Mouse (Mus musculus) liver, adult 2 months (tissue): ENCODE measurements around the gene Dlec1.

Experiments used
- CTCF ChIP-seq: fragments of 200-500 bp; IDR thresholded peaks from 2 replicates; pipeline ENCODE4 v1.5.1; 2011; ENCODE audit warnings: low read depth, low read length, control low read depth
- POLR2A ChIP-seq: fragments of 200-500 bp; IDR thresholded peaks from 2 replicates; pipeline ENCODE4 v1.6.1; 2011; ENCODE audit warnings: low read length, control low read depth; ENCODE audit not compliant: insufficient read depth; ENCODE audit errors: extremely low read depth

- TF ChIP-seq POLR2A = no peak
- no peak for TF ChIP-seq CTCF
Observed at GRCm38 (mm10) chr9:119151751-119152150, 49.5 kb downstream of the Dlec1 start.
